ENCODE assay signal across 25 mouse cellular contexts in the genomic region with DNA sequence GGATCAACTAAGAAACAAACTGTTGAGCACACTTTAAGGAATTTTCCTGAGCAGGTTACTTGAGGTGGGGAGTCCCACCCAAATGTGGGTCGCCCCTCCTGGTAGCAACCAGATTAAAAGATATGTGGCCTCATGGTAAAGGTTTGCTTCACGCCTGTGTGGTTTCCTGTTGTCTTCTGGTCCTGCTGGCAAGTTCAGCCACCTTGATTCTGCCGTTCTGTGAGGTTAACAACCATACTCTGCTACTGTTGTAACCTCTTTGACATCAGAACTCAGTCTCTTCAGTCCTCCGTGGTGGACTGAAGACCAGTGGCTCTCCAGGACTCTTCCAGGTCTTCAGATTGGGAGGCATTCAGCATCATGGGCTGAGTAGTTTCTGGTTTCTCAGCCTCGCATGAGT.
A peak's percentile ranks its signal among the peaks of the same experiment; 100 is the strongest.
DNase-seq lines count a peak whose midpoint lies in the region; ATAC-seq and TF ChIP-seq lines count a peak whose summit lies in the region.
"Had no signal": no experiment of that assay in that cellular context is flagged by ENCODE, and none has a peak within 500 bp of the region (broad histone marks: within the 10 kb centered on the region; RNA-seq: fewer than 3 reads in every experiment).

No protein-coding gene starts in this region.

- H3K4me2 ChIP-seq in forebrain, embryonic 12.5 days, result no peak overlapping the region
- no peak overlapping the region for H3K4me2 ChIP-seq in midbrain, embryonic 16.5 days (ENCODE audit: low read length)
- H3K4me2 ChIP-seq: heart, embryonic 12.5 days; limb, embryonic 15.5 days; lung, embryonic 15.5 days; stomach, embryonic 15.5 days had no signal

- peaks cover 4% of the 10 kb centered on the region for H3K4me1 ChIP-seq in thymus, adult 2 months (replicated peaks; ENCODE audit: control insufficient read depth, insufficient read depth, low read length)
- H3K4me1 ChIP-seq in forebrain, embryonic 12.5 days, result no peaks in the 10 kb centered on the region
- H3K4me1 ChIP-seq in midbrain, embryonic 16.5 days (ENCODE audit: control insufficient read depth, insufficient read depth, low read length), result no peaks in the 10 kb centered on the region
- H3K4me1 ChIP-seq: embryonic facial prominence, embryonic 10.5 days; heart, embryonic 12.5 days; limb, embryonic 15.5 days; lung, embryonic 15.5 days; midbrain, embryonic 10.5 days; stomach, embryonic 15.5 days had no signal

- no peaks in the 10 kb centered on the region for H3K27me3 ChIP-seq in thymus, adult 2 months (ENCODE audit: control insufficient read depth, insufficient read depth, low read length)
- H3K27me3 ChIP-seq in forebrain, embryonic 12.5 days, result no peaks in the 10 kb centered on the region
- no peaks in the 10 kb centered on the region for H3K27me3 ChIP-seq in midbrain, embryonic 16.5 days (ENCODE audit: control insufficient read depth, insufficient read depth, low read depth, low read length)
- H3K27me3 ChIP-seq: heart, embryonic 12.5 days; limb, embryonic 15.5 days; lung, embryonic 15.5 days; stomach, embryonic 15.5 days had no signal

- no peak for TF ChIP-seq POLR2A in thymus, adult 2 months (IDR thresholded peaks at IDR 0.05; ENCODE audit: control insufficient read depth, extremely low read depth, insufficient read depth, low read length, poor library complexity)

- peak; percentile 64 for ATAC-seq in inflammation-experienced regulatory T-cells, adult 6 months
- ATAC-seq in forebrain, embryonic 12.5 days (ENCODE audit: low FRiP score), result no peak
- ATAC-seq in midbrain, embryonic 16.5 days, result no peak
- ATAC-seq: forebrain, embryonic 16.5 days; hindbrain, postnatal 0 days had no signal

- H3K9me3 ChIP-seq in forebrain, embryonic 12.5 days, result no peaks in the 10 kb centered on the region
- H3K9me3 ChIP-seq in midbrain, embryonic 16.5 days (replicated peaks; ENCODE audit: control insufficient read depth, low read length, poor library complexity, severe bottlenecking), result no peaks in the 10 kb centered on the region
- H3K9me3 ChIP-seq: embryonic facial prominence, embryonic 10.5 days; heart, embryonic 12.5 days; limb, embryonic 15.5 days; lung, embryonic 15.5 days; midbrain, embryonic 10.5 days; stomach, embryonic 15.5 days had no signal

- DNase-seq in thymus, adult 2 months, result peak; percentile 7
- DNase-seq in thymus, postnatal 10 days (ENCODE audit: low spot score in 2 of 2), result no peak
- peak; percentile 17 for DNase-seq in thymus, postnatal 14 days
- no peak for DNase-seq in urinary bladder, postnatal 10 days (ENCODE audit: low spot score)
- DNase-seq: adrenal gland, postnatal 36 days; cerebellum, adult 9-10 months; gastrocnemius, postnatal 14 days; heart, adult 11 months; heart, postnatal 10 days; kidney, adult 11 months; layer of hippocampus, adult 9-11 months; left cerebral cortex, postnatal 4 days had no signal

- H3K4me3 ChIP-seq in thymus, adult 2 months (ENCODE audit: control insufficient read depth, insufficient read depth, low read length), result no peak overlapping the region
- H3K4me3 ChIP-seq in forebrain, embryonic 12.5 days (replicated peaks), result no peak overlapping the region
- no peak overlapping the region for H3K4me3 ChIP-seq in midbrain, embryonic 16.5 days (ENCODE audit: low read depth, low read length)
- H3K4me3 ChIP-seq: embryonic facial prominence, embryonic 10.5 days; heart, embryonic 12.5 days; limb, embryonic 15.5 days; lung, embryonic 15.5 days; midbrain, embryonic 10.5 days; stomach, embryonic 15.5 days had no signal

- no peaks in the 10 kb centered on the region for H3K36me3 ChIP-seq in thymus, adult 2 months (ENCODE audit: control insufficient read depth, insufficient read depth, low read length)
- H3K36me3 ChIP-seq in forebrain, embryonic 12.5 days (replicated peaks), result no peaks in the 10 kb centered on the region
- no peaks in the 10 kb centered on the region for H3K36me3 ChIP-seq in midbrain, embryonic 16.5 days (ENCODE audit: control insufficient read depth, insufficient read depth, low read length)
- H3K36me3 ChIP-seq: embryonic facial prominence, embryonic 10.5 days; heart, embryonic 12.5 days; limb, embryonic 15.5 days; lung, embryonic 15.5 days; midbrain, embryonic 10.5 days; stomach, embryonic 15.5 days had no signal

- no peak for TF ChIP-seq CTCF in thymus, adult 2 months (IDR thresholded peaks at IDR 0.05; ENCODE audit: borderline replicate concordance, control insufficient read depth, extremely low read depth, insufficient read depth, low read length, poor library complexity)

- no peak overlapping the region for H3K9ac ChIP-seq in forebrain, embryonic 12.5 days
- no peak overlapping the region for H3K9ac ChIP-seq in midbrain, embryonic 16.5 days (ENCODE audit: low read depth, low read length)
- H3K9ac ChIP-seq: heart, embryonic 12.5 days; limb, embryonic 15.5 days; liver, embryonic 14.5 days; lung, embryonic 15.5 days; stomach, embryonic 15.5 days had no signal

- 21% methylated on average over 5 of the region's 5 CpGs for WGBS in thymus, adult 2 months
- WGBS in forebrain, embryonic 12.5 days, result 80% methylated on average over 5 of the region's 5 CpGs
- 86% methylated on average over 5 of the region's 5 CpGs for WGBS in midbrain, embryonic 16.5 days

- H3K27ac ChIP-seq in thymus, adult 2 months (ENCODE audit: control insufficient read depth, insufficient read depth, low read length), result no peak overlapping the region
- H3K27ac ChIP-seq in forebrain, embryonic 12.5 days, result no peak overlapping the region
- H3K27ac ChIP-seq in midbrain, embryonic 16.5 days (ENCODE audit: low read length), result no peak overlapping the region
- H3K27ac ChIP-seq: embryonic facial prominence, embryonic 10.5 days; hindbrain, postnatal 0 days; limb, embryonic 15.5 days; liver, embryonic 14.5 days; lung, embryonic 15.5 days; macrophage; midbrain, embryonic 10.5 days; stomach, embryonic 15.5 days had no signal

Comparison
In these comparisons a context has a peak if more than half of its experiments do, and no peak if none do; other contexts are left out.
1. DNase-seq: peak in thymus, adult 2 months (single experiment) and thymus, postnatal 14 days (single experiment); none in thymus, postnatal 10 days (0 of 2) and urinary bladder, postnatal 10 days (single experiment).